Mouse (Mus musculus) gastrocnemius, adult 2 months (tissue): Measurements from ENCODE around the gene Oas1a. TPM values are rescaled to one million over a fixed set of nuclear protein-coding genes. Genes with fewer than 3 reads are reported as not detected.
"Not testable (repeated sequence)": the region's sequence is repeated elsewhere in the genome, so short reads cannot be mapped to it uniquely, and the experiment has no call there.

ENCODE experiments used
- DNase-seq: peaks from one replicate; pipeline ENCODE4 v3.0.0; 2022
- H3K27ac ChIP-seq: fragments of 200-600 bp; 2 replicates; pipeline ENCODE4 v1.8.1; 2022; ENCODE audit warnings: mild to moderate bottlenecking
- H3K4me3 ChIP-seq: fragments of 200-600 bp; 2 replicates; pipeline ENCODE4 v1.8.1; 2022; ENCODE audit warnings: mild to moderate bottlenecking, moderate library complexity
- CTCF ChIP-seq: fragments of 200-600 bp; IDR thresholded peaks from 2 replicates; pipeline ENCODE4 v1.8.1; 2022; ENCODE audit warnings: antibody characterized with exemption, mild to moderate bottlenecking, moderate library complexity
- intact Hi-C: fragments of 180-260 bp; cut with DNase I; formaldehyde crosslinking; loops from one replicate; pipeline ENCODE4 v1.15.1; 2025
- total RNA-seq, 2 experiments: library from RNA; stranded (reverse); gene quantifications; 2 replicates each; pipeline ENCODE4 v1.2.3; 2021

Oas1a gene
- total RNA-seq, 2 experiments from 2014 or later = 0.14 to 0.18 TPM

- no peak for DNase-seq
- Histone ChIP-seq H3K27ac (no peak overlapping the region), H3K4me3 (no peak overlapping the region)
- TF ChIP-seq CTCF = no peak
- intact Hi-C loops = no loop called here
Measured at GRCm38 (mm10) chr5:120908196-120908920, 1.0 kb upstream of the Oas1a start.

GRCm38 (mm10) chr5:120902056-120902455 is 5.3 kb downstream of the Oas1a start:
- no peak overlapping the region for H3K27ac ChIP-seq
- TF ChIP-seq CTCF = no peak
- intact Hi-C loops = no loop called here

GRCm38 (mm10) chr5:120900666-120901065 is 6.7 kb downstream of the Oas1a start:
- no peak for TF ChIP-seq CTCF
- intact Hi-C loops = no loop called here
- no peak overlapping the region for H3K27ac ChIP-seq
- no peak for DNase-seq
- no peak overlapping the region for H3K4me3 ChIP-seq

More at GRCm38 (mm10) chr5:120902056-120902455, 5.3 kb downstream of the Oas1a start:
- no peak for DNase-seq
- no peak overlapping the region for H3K4me3 ChIP-seq

- DNase-seq = no peak
- intact Hi-C loops = loop anchor here (2.0 kb wide), 1 partner anchor 20 kb away; no protein-coding TSS in a partner anchor
- TF ChIP-seq CTCF = no peak
- no peak overlapping the region for H3K4me3 ChIP-seq
- H3K27ac ChIP-seq = no peak overlapping the region
Measured at GRCm38 (mm10) chr5:120898726-120899125, 8.6 kb downstream of the Oas1a start.

DNA sequence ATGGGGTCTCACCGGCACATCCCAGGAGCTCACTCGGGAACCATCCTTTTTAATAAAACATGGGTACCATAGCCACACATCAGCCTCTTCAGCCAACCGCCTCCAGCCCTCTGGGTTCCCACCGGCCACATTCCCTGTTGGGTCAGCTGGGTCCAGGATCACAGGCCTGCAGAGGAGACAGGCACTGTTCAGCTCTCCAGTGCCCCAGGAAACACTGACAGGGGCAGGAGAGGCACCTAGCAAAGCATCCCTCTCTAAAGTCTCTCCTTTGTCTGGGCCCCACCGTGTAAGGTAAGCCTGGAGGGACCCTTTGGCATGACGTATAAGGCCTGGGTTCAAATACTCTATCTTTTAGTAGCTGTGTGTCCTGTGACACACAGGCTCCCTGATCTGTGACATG is 9.0 kb downstream of the Oas1a start:
- TF ChIP-seq CTCF = no peak
- Histone ChIP-seq H3K27ac (no peak overlapping the region), H3K4me3 (no peak overlapping the region)
- intact Hi-C loops = loop anchor here (2.0 kb wide), 1 partner anchor 20 kb away; no protein-coding TSS in a partner anchor
- no peak for DNase-seq

DNA sequence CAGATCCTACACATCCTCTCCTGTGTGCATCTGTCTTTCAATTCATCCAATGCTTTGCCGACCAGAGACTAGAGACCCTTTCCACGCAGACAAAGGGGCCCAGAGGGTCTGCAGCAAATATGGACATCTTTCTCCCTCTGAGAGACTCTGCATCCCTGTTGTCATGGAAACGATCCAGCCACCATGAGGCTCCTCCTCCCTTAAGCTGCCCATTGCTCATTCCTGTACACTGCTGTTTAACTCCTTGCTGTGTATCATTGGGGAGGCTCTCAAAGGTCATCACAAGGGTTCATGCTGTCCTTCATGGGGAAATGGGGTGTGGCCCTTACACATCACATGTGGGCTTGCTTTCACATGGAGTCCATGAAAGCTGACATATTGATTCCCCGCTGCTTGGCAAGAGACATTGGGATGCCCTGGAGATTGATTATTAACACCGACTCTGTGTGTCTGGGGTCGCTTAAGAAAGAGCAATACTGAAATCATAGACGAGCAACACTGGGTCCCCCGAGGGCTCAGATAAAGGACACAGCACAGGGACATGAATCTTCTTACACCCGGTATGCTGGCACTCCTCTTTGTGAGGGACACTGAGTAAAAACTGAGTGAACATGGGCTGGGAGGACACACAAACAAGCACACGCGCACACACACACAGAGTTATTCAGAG is 12.0 kb downstream of the Oas1a start:
- Histone ChIP-seq H3K4me3 (no peak overlapping the region), H3K27ac (no peak overlapping the region)
- intact Hi-C loops = no loop called here
- DNase-seq = no peak
- TF ChIP-seq CTCF = no peak

GRCm38 (mm10) chr5:120894692-120895091 is 12.6 kb downstream of the Oas1a start:
- DNase-seq, intact Hi-C loops, H3K27ac ChIP-seq, H3K4me3 ChIP-seq: not testable (repeated sequence)

GRCm38 (mm10) chr5:120893866-120894265 is 13.5 kb downstream of the Oas1a start:
- H3K4me3 ChIP-seq, H3K27ac ChIP-seq, DNase-seq, intact Hi-C loops: not testable (repeated sequence)

DNA sequence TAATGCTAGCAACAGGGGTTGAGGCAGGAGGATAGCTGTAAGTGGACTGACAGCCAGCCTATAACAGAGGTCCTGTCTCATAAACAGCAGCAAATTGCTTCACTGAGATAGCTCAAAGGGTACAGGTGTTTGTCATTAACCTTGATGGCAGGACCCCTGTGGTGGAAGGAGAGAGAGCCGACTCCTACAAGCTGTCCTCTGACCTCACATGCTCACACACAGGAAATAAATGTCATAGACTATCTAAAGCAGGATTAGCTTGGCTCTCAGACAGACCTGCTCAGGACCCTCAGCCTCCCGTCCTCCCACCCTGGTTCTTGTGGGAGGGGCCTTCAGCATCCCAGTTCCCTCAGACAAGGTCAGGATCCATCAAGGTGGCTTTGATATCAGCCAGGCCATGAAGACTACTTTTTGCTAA is 15.1 kb downstream of the Oas1a start:
- Histone ChIP-seq H3K4me3 (no peak overlapping the region), H3K27ac (no peak overlapping the region)
- no peak for TF ChIP-seq CTCF
- DNase-seq = no peak
- intact Hi-C loops = no loop called here

DNA sequence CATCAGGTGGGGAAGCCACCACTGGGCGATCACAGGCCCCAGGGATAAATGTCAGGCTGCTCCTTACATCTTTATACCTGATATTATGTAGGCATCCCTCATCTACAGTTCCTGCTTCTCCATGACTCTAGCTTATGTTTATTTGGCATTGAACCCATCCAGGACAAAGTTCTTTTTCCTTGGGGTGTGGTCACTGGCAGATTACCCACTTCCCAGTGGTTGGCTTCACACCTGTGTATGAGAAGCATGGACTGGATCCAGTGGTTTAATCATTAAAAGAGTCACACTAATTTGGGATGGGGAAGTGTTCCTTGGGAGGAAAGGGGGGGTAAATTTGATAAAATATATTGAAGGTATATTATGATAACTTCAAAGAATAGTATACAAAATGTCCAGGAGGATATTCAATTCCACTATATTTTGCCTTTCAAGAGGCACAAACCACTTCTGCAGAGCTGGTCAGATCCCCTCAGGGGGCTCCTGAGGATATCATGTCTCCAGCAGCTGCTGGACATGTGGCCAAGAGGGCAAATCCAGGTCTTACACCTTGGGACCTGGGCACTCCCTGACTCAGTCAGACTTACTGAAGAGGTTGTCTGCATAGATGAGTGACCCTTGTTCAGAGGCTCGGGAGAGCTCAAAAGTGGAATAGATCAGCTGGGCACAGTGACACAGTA is 15.6 kb downstream of the Oas1a start:
- DNase-seq, H3K27ac ChIP-seq, H3K4me3 ChIP-seq, intact Hi-C loops: not testable (repeated sequence)

DNA sequence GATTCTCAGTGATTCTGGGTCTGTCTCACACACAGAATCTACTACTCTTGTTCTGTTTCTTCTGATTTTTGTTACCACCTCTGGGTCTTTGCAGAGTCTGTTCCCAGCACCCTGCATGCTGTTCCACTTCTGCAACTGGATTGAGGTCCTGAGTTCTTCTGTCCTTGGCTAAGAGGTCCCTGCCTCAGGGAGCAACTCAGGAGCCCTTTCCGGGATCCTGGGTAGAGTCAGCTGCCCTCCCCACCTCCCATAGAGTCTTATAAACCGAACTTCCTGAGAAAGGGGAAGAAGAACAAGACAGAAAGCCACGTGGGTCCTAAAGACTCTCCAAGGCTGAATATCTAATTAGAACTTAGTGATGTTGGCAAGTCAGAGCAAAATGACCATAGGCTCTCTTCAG is 16.3 kb downstream of the Oas1a start:
- no peak overlapping the region for H3K4me3 ChIP-seq
- TF ChIP-seq CTCF = no peak
- DNase-seq = no peak
- no peak overlapping the region for H3K27ac ChIP-seq
- intact Hi-C loops = no loop called here

GRCm38 (mm10) chr5:120890026-120890425 is 17.3 kb downstream of the Oas1a start:
- intact Hi-C loops = no loop called here
- TF ChIP-seq CTCF = no peak
- Histone ChIP-seq H3K4me3 (no peak overlapping the region), H3K27ac (no peak overlapping the region)
- no peak for DNase-seq

DNA sequence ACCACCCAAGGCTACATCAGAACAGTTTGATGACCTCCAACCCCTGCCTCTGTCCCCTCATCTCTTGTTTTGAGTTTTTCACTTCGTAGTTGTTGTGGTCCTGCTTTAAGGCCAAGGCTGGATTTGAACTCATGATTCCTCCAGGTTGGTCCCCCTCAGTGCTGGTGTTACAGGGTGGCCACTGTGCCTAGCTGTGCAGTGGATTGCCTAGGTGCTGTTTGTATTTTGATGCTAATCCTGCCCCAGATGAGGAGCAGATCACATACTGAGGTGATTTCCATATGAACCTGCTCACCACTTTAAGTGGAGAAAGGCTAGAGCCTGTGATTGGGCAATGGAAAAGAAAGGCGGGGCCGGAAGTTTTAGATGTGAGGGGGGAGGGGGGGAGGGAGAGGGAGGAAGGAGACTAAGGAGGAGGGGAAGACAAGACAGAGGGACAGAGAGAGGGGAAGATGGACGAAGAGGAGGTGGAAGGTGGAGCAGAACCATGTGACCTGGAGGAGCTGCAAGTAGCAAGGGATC is 19.0 kb downstream of the Oas1a start:
- H3K4me3 ChIP-seq, H3K27ac ChIP-seq, intact Hi-C loops, DNase-seq: not testable (repeated sequence)
